Mouse (Mus musculus) induced T-regulatory cell, adult 2 months (primary cell): ENCODE measurements around the gene A830018L16Rik.

ENCODE experiments used
- DNase-seq: peaks from one replicate; pipeline ENCODE4 v3.0.0-alpha.2; 2012; ENCODE audit warnings: low read depth

The A830018L16Rik gene

DNA sequence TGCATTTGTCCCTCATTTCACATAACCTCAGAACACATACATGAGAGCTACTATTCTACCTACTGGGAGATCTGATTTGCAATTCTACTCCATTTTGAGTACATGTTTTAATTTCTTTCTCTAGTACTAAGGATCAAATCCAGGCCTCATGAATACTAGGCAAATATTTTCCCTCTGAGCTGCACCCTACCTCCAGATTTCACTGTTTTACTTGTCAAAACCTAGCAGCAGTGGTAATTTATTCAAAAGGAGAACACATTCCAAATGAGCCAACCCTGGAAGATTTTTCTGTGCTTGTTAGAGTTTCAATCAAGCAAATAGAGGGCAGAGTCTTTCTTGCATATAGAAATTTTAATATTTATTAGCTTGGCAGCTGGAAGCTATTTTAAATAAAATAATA lies 238.9 kb downstream of the A830018L16Rik start:
- DNase-seq, result no peak

DNA sequence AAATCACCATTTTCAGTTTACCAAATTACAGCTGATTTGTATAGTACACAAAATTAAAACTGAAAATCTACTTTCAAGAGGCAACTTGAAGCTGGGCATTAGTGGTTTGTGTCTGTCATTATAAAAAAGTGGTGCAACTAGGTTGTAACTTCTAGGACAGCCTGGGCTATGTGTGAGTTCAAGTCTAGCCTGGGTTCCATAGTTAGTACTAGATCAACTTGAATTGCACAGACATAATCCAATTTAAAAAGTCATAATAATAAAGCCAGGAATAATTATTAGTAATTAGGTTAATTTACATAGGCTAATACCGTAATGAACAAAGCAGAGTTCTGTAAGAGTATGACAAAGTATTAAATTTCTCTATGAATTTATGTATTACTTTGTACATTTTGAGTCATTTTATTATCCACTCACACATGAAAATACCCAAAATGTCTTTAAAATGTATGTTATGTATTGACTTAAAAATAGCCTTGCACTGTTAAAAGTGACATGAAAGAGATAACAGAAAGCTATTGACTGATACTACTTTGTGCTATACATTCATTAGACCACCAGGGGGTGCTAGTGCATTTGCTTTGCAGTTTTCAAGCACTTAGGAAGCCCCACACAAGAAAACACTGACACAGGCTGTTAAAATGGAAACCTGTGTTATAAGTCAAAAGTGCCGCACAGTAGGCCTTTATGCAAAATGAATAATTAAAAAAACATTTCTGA lies 243.6 kb downstream of the A830018L16Rik start:
- peak; percentile 61 for DNase-seq

DNA sequence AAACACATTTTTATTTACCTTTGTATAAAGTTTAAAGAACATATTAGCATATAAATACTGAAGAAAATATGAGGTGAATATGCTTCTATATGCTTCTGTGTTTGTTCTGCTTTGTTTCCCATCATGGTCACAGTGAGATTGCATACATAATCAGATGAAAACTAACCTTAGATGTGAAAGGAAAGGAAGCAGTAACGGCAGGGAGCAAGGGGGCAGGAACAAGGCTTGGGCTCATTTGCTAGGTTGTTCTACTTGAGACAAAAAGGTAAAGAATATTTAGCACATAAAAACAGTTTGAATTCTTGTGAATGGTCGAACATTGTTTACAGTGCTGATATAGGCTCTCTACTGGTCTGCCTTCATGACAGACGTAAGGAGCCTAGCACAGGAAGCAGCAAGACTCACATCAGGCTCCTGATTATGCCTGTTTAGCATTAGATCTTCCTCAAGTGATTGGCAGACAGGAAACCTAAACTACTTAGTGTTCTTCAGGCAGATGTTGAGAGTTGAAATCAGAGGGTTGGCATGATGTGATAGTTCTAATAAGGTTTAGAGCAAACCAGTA lies 244.2 kb downstream of the A830018L16Rik start:
- no peak for DNase-seq

GRCm38 (mm10) chr1:11744749-11745314 lies 330.9 kb downstream of the A830018L16Rik start:
- DNase-seq, result no peak

GRCm38 (mm10) chr1:11748424-11748823 lies 334.5 kb downstream of the A830018L16Rik start:
- DNase-seq, result no peak

GRCm38 (mm10) chr1:11750065-11750464 lies 336.2 kb downstream of the A830018L16Rik start:
- no peak for DNase-seq

DNA sequence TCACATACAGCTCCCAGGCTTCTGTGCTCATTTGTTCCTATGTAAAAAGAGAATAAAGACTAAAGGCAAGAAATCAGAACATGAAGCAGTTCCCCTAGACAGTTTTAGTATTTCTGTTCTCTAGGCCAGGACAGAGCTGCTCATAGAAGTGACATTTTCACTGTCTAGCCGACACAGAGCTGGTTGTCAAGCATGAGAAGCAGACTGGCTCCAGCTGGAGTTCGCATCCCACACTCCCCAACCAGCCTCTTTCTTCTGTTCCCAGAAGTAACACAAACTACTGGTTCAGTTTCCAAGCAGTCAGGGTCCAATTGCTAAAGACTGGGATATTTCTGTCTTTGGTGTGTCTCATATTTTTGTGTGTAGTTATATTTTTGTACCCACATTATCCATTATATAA lies 336.7 kb downstream of the A830018L16Rik start:
- no peak for DNase-seq

- no peak for DNase-seq
Measured at GRCm38 (mm10) chr1:11751996-11752395, 338.1 kb downstream of the A830018L16Rik start.

GRCm38 (mm10) chr1:11788264-11788663 lies 374.4 kb downstream of the A830018L16Rik start:
- DNase-seq, result no peak

DNA sequence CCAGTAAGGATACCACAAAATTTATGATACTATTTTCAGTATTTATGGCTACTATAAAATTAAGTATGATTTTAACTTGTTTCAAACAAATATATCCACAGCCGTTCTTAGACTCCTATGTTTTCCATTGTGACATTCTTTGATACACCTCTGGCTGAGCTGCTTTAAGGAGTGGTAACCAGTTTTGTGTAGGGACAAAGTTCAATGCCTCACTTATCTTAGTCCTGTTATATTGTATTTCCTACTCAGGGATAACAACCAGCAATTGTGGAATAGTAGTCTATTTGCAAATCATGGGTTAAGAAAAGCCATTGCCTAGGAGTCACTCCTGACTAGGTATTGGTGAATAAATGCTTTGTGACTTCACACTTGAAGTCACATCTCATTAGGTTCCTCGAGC lies 378.9 kb downstream of the A830018L16Rik start:
- DNase-seq, result no peak

DNA sequence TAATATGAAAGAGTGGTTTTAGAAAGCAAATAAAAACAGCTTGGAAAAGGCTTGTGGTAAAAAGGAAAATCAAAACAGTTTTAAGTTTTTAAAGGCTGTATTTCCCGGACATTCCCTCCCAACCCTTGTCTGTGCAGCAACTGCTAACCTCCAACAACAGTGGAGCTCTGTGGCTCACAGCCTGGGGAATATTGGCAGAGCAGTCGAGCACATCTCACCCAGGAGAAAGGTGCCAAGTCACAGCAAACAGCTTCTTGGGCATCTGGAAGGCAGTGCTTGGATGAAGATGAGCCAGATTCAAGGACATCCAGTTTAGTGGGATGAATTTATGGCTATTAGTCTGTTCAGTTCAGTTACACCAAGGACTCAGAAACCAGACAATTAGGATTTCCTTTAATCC lies 381.8 kb downstream of the A830018L16Rik start:
- DNase-seq, result no peak

DNA sequence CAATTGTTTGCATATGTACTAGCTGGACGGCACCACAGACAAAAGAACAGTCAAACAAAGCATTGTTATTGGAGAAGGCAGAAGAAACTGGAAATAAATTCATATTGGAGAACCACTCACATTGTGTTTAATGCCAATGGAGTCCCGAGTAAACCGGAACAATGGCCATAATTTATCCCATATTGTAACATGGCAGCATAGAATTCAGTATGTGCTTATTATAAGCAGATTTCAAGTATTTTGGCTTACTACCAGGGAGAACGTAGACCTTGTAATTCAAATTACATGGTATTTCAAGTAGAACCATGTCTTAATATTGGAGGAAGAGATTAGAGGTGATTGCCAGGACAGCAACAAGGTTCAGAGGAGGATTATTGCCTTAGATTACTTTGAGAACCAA lies 458.9 kb downstream of the A830018L16Rik start:
- DNase-seq, result no peak

DNA sequence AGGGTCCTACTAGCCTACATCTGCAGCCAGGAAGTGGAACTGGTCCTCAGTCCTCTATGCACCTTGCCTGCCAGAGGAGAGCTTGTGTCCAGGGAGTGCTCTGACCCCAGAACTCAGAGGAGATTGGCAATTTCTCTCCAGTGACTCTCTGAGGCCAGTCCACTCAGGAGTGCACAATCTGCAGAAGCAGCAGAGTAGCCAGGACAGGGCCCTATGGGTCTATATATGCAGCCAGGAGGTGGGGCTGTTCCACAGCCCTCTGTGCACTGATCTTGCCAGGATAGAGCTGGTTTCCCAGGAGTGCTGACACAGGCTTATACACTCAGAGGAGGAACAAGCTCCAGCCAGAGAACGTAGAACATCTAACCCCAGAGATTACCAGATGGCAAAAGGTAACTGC lies 459.7 kb downstream of the A830018L16Rik start:
- no peak for DNase-seq

DNA sequence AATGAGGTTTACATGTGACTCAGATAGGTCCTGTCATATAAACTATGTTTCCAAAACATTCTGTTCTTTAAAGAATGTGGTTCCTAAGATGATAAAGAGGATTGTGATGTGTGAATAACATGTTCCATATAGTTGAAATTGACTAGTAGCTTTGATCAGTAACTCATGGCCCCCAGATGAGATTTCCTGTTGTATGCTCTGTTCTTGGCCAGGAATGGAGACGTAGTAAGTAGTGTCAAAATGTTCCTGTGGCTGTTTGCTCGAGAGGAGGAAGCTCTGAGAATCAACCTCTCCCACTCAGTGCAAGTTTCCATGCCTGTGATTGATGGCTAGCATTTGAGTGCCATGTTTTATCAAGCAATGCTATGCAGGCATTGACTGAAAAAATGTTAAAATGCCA lies 467.8 kb downstream of the A830018L16Rik start:
- DNase-seq, result no peak

DNA sequence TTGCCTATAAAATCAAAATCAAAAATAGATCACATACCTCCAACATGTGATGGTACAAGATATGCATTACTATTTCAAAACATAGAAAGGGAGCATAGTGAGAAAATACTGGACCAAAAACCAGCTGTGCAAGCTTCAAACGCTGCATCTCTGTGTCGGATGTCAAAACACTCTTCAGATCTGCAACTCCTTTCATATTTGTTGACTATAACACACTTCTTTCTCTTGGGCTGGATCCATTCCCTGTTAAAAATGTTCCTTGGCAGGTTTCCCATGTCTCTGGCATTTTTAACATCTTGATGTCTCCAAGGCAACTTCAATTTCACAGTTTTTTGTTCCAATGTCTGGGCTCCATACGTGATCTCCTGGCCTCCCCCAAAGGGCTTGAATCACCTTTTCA lies 481.8 kb downstream of the A830018L16Rik start:
- DNase-seq, result no peak

DNA sequence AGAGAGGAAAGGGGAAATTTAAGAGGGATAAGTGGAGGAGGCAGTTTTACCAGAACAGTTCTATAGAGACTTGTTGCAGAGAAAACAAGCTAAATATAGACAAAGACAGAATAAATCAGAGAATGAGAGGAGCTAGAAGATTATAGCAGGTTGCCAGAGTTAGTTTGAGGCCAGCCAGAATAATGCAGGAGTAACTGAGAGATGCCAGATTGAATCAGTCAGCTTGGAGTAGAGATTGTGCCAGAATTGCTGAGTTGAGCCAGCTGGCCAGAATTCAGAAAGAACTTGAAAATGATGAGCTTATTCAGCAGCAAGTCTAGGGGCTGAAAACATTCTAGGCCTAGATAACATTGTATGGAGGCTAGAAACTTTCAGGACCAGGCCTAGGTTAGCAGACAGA lies 502.0 kb downstream of the A830018L16Rik start:
- no peak for DNase-seq

DNA sequence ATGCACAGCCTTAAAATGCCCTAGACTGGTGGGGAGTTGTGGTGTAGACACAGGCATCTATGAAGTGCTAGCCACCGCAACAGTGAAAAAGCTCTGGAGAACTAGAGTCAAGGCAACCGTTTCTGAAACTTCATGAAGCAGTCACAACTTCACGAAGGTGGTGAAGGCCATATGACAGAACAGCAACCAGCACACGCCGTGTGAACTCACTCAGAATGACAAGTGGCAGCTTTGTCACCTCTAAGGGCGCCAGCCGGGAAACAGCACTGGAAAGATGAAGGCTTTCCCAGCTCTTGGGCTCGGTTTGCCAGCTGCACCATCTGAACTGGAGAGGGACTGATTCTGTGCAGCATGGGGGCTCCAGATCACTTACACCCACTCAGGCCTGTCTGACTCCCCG lies 523.1 kb downstream of the A830018L16Rik start:
- no peak for DNase-seq

DNA sequence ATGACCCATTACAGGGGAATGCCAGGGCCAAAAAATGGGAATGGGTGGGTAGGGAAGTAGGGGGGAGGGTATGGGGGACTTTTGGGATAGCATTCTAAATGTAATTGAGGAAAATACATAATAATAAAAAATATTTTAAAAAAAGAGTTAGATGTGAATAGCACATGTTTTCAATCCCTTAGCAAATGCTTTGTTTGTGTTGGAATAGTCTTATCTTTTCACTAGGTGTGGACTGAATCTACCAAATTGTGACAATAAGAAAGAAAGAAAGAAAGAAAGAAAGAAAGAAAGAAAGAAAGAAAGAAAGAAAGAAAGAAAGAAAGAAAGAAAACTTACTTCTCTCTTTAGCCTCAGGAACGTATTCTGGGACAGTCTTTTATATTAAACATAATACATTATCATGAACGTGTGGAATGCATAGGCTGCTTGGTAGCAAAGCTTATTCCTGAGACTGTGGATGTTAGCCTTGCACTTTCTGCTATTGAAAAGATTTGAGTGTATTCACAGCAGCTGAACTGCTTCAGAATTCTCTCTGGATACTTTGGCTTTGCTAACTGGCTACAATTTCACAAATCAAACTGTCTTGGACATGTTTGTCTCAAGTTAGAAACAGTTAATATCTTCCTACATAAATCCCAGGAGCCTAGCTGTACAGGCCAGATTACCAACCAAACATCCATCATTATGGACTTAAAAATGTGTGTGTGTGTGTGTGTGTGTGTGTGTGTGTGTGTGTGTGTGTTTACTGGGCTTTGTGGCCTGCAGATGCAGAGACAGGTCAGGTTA lies 545.7 kb downstream of the A830018L16Rik start:
- no peak for DNase-seq

- DNase-seq, result no peak
Measured at GRCm38 (mm10) chr1:11982590-11983136, 568.8 kb downstream of the A830018L16Rik start.

- DNase-seq, result no peak
Measured at GRCm38 (mm10) chr1:11990011-11990410, 576.1 kb downstream of the A830018L16Rik start.

DNA sequence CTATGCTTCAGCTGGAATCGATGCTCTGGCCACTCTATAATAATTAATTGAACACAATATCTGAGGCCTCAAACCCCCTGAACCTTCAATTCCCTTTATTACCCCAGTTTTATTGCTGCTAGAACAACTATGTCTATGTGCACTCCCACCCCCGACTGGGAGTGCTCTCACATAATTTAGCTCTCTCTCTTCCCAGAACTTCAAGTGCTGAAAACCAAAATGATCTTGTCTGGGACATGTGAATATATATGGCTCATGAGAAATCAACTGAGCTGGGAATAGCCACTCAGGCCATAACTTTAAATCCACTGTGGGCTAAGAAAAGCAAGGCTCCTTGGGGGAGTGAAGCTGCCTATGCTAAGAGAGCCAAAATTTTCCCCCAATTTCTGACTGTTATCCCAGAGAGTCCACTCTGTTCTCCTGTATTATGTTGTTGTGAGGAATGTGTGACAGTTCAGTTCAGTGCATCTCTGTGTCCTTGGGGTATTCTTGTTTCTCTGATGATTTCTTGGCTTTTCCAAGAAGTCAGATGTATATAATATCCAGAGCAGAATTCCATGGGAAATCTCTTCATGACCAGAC lies 582.5 kb downstream of the A830018L16Rik start:
- no peak for DNase-seq

DNA sequence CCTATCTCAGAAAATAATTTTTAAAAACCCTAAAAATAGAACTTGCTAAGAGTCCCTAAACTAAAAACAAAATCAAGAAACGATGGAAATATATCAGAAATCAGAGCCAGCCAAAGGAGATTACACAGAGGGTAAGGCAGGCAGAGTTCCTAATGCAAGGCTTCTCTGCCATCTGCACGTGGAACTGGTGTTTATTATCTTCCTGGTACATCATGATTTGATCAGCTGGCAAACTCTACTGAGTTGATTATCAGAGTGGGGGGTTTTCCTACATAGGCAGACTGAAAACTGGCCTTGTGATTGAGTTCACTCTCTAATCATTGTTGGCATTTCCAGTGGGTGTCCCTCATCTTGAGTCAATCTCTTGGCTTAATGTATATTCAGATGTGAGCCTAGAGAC lies 583.7 kb downstream of the A830018L16Rik start:
- no peak for DNase-seq
